Mouse (Mus musculus) thymus, postnatal 25 days (tissue): ENCODE measurements at regions not wholly inside any gene's neighbourhood (a gene's known extent, or its start where the extent isn't known, plus 50 kb on each side); places are given as distances from the start of the nearest gene placed in this dataset.

Experiments used
- DNase-seq: peaks from one replicate; pipeline ENCODE4 v3.0.0; 2022

DNA sequence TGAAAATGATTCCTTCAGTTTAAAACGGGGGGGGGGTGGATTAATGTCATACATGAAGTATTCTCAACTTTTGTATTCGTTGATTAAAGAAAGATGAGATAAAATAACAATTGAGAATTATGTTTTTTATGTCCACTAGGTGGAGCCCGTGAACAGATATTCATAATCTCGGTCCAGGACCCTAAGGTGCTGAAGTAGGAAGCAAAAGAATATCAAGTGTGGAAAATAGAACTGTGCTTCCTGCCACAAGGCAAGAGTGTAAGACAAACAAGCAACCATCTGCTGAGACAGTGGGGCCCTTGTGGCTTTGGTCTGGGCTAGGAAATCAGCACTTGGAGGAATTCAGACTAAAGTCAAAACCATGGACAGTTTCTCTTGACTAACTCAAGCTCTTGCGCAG is 50.9 kb upstream of the Kap start:
- DNase-seq = peak; percentile 4

DNA sequence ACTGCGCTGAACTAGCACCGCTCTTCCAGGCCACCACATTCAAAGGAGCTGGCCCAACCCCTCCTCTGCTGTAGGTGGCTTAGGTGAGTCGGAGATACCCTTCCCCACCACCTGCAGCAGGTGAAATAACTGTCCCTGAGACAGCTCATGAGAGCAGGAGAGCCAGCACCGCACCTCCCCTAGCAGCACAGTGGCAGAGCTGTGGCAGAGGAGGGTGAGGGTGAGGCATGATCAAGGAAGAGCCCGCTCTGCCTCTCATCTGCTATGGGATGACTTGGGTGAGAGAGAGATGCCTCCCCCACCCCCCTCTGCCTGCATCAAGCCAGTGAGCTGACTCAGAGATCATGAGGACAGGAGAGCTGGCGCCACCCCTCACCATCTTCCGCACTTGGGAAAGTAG is 81.1 kb upstream of the Kap start:
- DNase-seq = no peak

DNA sequence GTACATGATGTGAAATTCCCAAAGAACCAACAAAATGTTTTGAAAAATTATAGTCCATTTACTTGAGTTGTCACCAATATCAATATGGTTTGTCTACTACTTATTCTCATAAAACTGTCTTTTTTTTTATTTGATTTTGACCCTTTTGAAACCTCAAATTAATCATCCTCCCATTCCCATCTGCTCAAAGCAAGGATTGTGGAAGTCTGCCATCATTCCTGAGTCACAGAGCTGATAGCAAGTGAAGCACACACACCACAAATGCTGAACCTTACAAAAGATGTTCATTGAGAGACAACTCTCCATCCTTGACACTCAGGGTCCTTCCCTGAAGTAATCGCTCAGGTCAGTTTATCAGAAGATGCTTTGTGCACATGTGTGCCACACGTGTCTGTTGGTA is 82.1 kb upstream of the Kap start:
- no peak for DNase-seq

DNA sequence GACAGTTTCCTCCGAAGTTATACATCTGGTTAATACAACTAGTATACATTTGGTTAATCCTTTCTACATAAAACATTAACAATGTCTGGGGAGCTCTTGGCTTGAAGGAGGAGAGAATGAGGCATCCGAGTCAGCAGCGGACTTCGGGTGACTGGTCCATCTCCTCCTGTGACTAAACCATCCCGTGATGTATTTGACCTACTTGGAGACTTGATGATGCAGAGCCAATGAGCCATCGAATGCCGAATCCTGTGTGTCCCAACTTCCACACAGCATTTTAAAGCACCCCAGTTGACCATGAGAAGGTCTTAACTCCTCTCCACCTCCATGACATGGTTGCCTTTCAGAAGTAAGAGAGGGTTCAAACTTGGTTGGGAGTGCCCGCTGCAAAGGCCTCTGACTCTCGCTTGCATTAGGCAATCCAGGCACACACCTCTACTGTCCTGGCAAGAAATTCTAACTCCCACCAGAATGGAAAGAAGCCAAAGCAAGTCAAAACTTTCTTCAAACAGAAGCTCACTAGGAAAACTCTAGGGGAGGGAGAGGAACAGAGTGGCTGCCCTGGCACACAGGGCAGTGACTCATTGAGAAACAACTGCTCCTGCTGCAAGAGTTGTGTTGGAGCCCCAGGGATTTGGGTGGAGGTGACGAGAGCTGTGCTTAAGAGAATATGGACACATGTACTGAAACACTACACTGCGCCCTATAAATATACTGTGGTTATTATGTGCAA is 75.4 kb upstream of the Etv6 start:
- DNase-seq = no peak

DNA sequence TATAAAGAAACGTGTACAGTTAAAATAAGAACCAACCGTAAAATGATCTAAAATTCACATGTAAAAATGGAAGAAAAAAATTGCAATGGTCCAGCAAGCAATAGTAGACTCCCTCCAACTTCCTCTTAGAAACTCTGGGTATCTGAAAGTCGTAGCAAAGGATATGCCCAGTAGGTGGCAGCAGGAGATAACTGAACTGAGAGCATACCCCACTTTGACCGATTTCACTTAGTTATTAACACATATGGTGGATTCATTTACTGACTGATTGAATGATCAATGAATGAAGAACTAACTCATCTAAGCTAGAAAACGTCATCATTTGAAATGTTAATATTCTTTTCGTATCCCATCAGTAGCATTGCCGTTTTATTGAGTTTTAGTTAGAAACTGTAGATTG is 74.8 kb upstream of the Etv6 start:
- peak; percentile 74 for DNase-seq

DNA sequence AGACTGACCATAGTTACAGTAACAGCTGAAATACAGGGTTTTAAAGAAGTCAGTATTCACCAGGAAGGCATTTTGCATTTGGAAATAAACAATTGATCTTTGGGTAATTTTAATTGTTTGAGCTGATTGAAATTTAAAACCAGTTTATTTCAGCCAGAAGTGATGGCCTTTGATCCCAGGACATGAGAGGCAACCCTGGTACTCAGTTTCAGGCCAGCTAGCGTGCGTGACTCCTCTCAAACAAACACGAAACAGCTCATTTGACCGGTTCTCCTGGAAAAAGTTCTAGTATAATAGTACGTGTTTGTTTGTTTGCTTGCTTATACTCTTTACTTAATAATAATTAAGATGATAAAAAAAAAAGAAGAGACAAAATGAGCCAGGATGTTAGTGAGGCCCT is 72.9 kb upstream of the Etv6 start:
- DNase-seq = no peak

DNA sequence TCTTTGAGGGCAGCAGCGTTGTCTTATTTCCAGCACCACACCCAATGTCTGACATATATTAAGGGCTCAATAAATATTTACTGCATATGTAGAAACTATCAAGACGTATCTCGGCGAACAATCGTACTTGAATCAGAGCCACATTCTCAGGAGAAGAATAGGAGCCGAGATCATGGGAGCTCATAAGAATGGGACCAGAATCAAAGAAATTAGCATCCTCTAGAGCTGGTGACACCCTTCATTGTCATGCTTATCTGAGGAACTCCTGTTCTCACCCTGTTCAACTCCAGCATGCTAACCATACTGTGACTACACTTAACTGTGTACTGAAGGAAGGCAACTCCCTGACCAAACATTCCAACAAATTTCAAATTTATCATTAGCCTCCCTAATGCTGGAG is 72.2 kb upstream of the Etv6 start:
- no peak for DNase-seq

DNA sequence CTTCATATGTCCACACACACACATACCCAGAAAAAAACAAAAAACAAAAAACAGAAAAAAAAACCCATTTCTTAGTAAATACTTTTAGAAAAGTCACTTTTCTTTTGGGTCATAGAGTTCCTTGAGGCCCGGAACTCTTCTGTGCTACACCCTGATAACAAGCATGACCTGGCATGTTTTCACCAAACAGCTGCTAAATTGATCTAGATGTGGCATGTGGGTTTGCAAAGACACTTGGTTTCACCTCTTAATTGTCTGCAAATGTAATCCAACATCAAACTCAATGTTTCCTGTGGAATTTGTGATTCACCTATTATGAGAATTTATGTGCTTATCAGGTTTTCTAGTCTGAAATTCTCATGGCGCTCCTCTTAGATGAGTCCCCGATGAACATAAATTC is 68.2 kb upstream of the Etv6 start:
- no peak for DNase-seq

DNA sequence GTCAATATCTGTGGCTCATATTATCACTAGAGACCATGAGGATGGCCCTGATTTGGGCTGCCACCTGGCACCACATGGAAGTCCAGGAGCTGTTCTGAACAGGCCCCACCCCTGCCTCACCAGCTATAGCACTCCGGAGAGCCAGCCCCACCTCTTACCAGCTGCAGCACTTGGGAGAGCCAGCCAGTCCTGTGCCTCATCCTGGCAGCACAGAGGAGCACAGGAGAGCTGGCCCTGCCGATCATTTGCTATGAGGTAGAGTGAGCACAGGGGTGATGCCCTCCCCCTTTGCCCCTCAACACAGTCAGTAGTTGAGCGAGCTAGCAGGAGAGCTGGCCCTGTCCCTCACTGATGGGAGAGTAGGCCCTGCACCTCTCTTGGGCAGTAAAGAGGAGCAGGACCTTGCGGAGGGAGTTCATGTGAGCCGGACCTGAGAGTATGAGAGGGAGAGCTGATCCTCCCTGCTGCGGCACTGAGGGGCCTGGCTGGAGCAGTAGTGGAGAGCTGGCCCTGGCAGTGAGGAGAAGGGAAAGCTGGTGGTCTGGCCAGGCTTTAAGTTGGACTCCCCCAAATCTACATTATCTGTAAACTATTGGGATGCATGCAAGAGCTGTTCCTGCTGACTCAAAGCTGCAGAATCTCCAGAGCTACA is 63.3 kb upstream of the Etv6 start:
- no peak for DNase-seq

DNA sequence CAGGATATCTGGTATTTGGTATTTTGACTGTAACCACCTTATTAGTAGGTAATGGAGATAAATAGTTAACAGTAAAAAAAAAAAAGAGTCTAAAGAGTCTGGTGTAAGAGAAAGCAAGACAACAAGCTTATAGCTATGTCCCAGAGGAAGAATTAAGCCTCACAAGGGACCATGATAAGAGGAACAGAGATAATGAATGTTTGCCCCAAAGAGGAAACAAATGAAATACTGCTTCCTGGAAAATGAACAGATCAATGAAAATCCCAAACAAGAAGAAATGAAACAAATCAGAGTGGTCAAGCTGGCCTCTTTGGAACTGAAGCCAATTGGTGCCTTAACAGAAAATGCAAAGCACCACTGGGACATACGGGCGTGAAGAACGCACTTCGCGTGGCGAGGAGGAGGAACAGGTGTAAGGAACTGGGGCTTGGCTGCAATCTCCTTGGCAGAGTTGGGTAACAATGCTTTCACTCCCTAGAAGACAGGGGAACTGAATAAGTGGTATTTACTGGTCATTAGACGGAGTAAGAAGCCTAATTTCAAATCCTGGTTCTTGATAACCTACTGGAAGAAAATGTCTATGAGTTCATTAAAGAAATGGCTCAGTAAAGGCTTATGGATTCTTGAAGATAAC is 62.2 kb upstream of the Etv6 start:
- no peak for DNase-seq

DNA sequence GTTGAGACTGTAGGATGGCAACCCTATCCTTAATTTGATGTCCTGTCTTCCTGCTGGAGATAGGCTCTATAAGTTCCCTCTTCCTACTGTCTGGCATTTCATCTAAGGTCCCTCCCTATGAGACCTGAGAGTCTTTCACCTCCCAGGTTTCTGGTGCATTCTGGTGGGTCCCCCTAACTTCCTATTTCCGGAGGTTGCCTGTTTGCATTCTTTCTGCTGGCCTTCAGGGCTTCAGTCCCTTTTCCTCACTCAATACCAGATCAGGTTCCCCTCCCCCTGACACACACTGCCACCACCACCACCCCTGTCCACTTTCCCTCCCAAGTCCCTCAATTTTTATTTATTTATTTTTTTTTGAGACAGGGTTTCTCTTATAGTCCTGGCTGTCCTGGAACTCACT is 59.5 kb upstream of the Etv6 start:
- DNase-seq = no peak

DNA sequence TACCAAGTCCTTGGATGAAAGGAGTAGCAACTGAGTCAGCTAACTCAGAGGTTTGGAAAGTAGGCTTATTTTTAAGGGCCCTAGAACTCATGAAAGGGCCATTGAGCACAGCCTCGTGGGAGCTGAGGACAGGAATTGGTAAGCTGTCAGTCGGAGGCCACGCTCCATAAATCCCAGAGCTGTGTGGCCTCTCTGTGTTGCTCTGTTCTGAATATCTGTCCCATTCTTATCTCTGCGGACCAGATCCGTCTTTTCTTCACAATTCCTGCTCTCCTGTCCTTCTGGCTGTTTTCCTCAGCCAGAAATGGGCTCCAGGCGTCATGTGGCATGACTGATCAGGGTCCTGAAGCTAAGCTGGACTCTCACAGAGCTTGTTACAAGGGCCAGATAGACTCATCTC is 58.6 kb upstream of the Etv6 start:
- no peak for DNase-seq

DNA sequence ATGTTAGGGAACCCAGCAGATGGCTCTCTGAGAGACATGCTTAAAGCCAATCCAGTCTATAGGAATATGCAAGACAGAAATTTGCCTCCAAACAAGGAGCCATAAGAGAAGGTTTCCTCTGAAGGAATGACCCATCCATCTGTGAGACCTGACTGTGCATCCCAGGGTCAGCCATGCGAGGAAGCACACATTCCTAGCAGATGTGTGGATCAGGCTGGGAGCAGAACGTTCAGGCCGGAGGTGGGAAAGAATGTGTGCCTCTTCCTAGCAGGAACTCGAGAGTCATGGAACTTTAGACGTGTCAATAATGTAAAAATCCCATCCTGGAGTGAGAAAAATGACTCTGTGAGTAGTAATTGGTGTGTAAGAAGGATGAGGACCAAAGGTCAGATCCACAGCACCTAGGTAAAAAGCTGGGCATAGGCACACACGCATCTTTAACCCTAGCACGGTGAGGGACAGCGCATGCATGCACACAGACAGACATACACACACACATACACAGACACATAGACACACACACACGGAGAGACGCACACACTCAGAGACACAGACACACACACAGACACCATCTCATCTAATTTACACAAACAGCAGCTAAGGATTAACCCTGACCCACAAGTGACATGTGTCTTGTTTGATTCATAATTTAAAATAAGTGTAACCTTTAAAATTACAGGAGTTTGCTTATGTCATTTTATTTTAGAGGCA is 51.5 kb upstream of the Etv6 start:
- no peak for DNase-seq

DNA sequence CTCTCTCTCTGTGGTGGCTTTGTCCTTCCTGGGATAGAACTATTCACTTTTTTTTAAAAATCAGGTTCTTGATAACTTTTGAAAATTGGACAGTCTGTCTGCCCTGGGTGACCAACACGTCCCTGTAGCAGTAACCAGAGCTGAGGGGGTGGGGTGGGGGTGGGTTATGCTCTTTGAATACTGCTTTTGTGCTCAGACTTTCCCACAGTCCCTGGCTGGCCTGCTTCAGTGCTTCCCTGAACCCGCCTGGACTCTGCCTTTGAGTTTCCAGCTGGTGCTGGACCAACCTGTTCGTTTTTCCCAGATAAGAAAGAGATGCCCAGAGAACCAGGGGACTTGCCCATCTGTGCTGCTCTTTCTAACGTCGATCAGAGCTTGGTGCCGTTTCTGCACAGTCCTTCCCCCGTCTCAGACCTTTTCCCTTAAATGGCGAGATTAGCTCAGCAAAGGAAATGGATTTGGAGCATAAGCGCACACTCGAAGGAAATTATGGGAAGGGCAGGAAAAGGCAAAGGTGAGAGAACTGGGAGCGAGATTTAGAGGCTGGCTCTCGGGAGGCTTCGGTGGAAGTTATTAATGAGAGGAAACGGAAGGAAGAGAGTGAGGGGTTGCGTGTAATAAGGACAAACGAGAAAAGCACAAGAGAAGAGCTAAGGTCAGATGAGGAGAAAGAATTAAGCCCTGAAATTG is 50.7 kb upstream of the Etv6 start:
- DNase-seq = no peak
